Comparison of ENCODE assay signal across 30 mouse cellular contexts in the genomic region with DNA sequence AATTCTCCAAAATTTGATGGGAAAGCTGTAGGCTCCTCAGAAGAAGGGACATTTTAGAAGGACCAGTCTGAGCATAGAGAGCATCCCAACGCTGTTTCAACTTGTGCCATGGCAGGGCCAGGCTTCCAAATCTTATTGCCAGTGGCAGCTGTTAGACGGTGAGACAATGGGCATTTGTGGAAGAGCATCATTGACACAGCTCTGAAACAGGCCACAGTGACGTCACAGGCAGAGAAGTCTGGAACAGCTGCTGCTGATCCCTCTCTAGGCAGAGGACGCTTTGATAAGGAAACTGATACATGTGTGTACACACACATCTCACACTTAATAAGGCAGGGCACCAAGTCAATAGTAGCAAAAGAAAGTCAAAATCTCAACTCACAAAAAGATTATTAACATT. TPM values are rescaled to one million over a fixed set of nuclear protein-coding genes. Genes with fewer than 3 reads are reported as not detected.
DNase-seq lines count a peak whose midpoint lies in the region; ATAC-seq and TF ChIP-seq lines count a peak whose summit lies in the region.
"Had no signal": no experiment of that assay in that cellular context is flagged by ENCODE, and none has a peak within 500 bp of the region (broad histone marks: within the 10 kb centered on the region; RNA-seq: fewer than 3 reads in every experiment).

No protein-coding gene starts in this region.

- no peak for DNase-seq in frontal cortex, postnatal 14 days (ENCODE audit: low spot score in 2 of 2)
- peak; percentile 24 for DNase-seq in layer of hippocampus, adult 11-12 months (ENCODE audit: low spot score)
- DNase-seq in layer of hippocampus, adult 8-10 months (ENCODE audit: low spot score in 2 of 2) = no peak
- peak; percentile 86 for DNase-seq in retina, postnatal 1 day
- no peak for DNase-seq in retina, embryonic 14.5 days (ENCODE audit: low spot score)
- no peak for DNase-seq in ovary, postnatal 36 days (ENCODE audit: low spot score)
- DNase-seq: adrenal gland, adult 2 months; adrenal gland, postnatal 14 days; cerebellum, adult 2 months; cerebellum, postnatal 36 days; gastrocnemius, adult 2 months; gastrocnemius, postnatal 36 days; heart, postnatal 36 days had no signal

- H3ac ChIP-seq in myocyte (ENCODE audit: control insufficient read depth, insufficient read length) = no peak overlapping the region

- no peaks in the 10 kb centered on the region for H3K79me2 ChIP-seq in myocyte (ENCODE audit: control insufficient read depth, insufficient read depth)

- H3K27me3 ChIP-seq in myocyte (ENCODE audit: control insufficient read depth, insufficient read depth, insufficient read length) = no peaks in the 10 kb centered on the region
- H3K27me3 ChIP-seq: embryonic facial prominence, embryonic 12.5 days; forebrain, embryonic 12.5 days; forebrain, embryonic 15.5 days; hindbrain, embryonic 13.5 days; intestine, embryonic 15.5 days had no signal

- H3K36me3 ChIP-seq in myocyte (ENCODE audit: control insufficient read depth, insufficient read depth) = no peaks in the 10 kb centered on the region
- H3K36me3 ChIP-seq: embryonic facial prominence, embryonic 12.5 days; forebrain, embryonic 12.5 days; forebrain, embryonic 15.5 days; hindbrain, embryonic 10.5 days; hindbrain, embryonic 13.5 days; intestine, embryonic 15.5 days had no signal

- H3K4me3 ChIP-seq in myocyte = no peak overlapping the region
- H3K4me3 ChIP-seq: embryonic facial prominence, embryonic 12.5 days; erythroblast, embryonic 14.5 days; forebrain, embryonic 12.5 days; forebrain, embryonic 15.5 days; gastrocnemius, adult 2 months; hindbrain, embryonic 10.5 days; hindbrain, embryonic 13.5 days; intestine, embryonic 15.5 days had no signal

- no peak overlapping the region for H3K4me2 ChIP-seq in myocyte (ENCODE audit: low read depth)
- H3K4me2 ChIP-seq: embryonic facial prominence, embryonic 12.5 days; forebrain, embryonic 12.5 days; forebrain, embryonic 15.5 days; heart, embryonic 11.5 days; hindbrain, embryonic 13.5 days; intestine, embryonic 15.5 days had no signal

- ATAC-seq in frontal cortex, adult (ENCODE audit: low TSS enrichment) = 0 out of 2 replicates have a peak, but pooled peaks have one; percentile 17
- ATAC-seq: CD4-positive, CD25-positive, alpha-beta regulatory T cell, adult 4 months; forebrain, embryonic 15.5 days; hindbrain, embryonic 16.5 days; intestine, embryonic 15.5 days had no signal

- no peak for TF ChIP-seq POLR2A in myocyte (IDR thresholded peaks at IDR 0.05; ENCODE audit: insufficient read length, low read depth)

TF ChIP-seq in myocyte, 11 proteins besides CTCF, POLR2A, EP300 and RAD21:
- TF ChIP-seq E2F4 (IDR thresholded peaks at IDR 0.05; ENCODE audit: insufficient read depth) (no peak), MYOG (IDR thresholded peaks at IDR 0.05; ENCODE audit: control insufficient read depth in 1 of 3, insufficient read depth in 1 of 3, insufficient read length in 2 of 3, low read depth in 2 of 3) (peak in 1 of 3 experiments; percentile 27), MYOD1 (IDR thresholded peaks at IDR 0.05; ENCODE audit: control insufficient read depth in 1 of 3, insufficient read length in 2 of 3, low read depth in 2 of 3) (peak in 2 of 3 experiments; percentile 29 to 38)

RNA-seq across cellular contexts. Expression of gene B3gat1, which starts 40.9 kb away (rescaled TPM):
- total RNA-seq in layer of hippocampus, adult 8-10 months (2022) = 100 to 1,000 TPM; 197 to 241 (median 226) TPM
- polyA plus RNA-seq in myocyte (2012; fragmentation: generic; extraction: Trizol) = not detected
- total RNA-seq: granulocyte monocyte progenitor cell, adult 5-6 weeks; heart, postnatal 36 days; MEL had no signal
- polyA plus RNA-seq: C2C12; CD4-positive, CD25-positive, alpha-beta regulatory T cell, adult 4 months; erythroblast, embryonic 14.5 days; heart, embryonic 14.5 days; heart, postnatal 0 days had no signal

Comparison
In these comparisons a context has a peak if more than half of its experiments do, and no peak if none do; other contexts are left out.
1. DNase-seq: peak in layer of hippocampus, adult 11-12 months (single experiment) and retina, postnatal 1 day (single experiment); none in frontal cortex, postnatal 14 days (0 of 2), layer of hippocampus, adult 8-10 months (0 of 2), retina, embryonic 14.5 days (single experiment) and ovary, postnatal 36 days (single experiment).